Mouse (Mus musculus): ENCODE data around the gene Polr3gl.

- no peak for TF ChIP-seq POLR2A (IDR thresholded peaks at IDR 0.05; ENCODE audit: extremely low read depth, insufficient read depth, low read length)
- TF ChIP-seq CTCF (IDR thresholded peaks at IDR 0.05; ENCODE audit: low read depth, low read length) = no peak
Observed at GRCm38 (mm10) chr3:96617941-96618340, 24.0 kb upstream of the Polr3gl start.

Data from liver, adult 2 months (tissue).